Mouse (Mus musculus) kidney, adult 2 months (tissue): ENCODE results near the gene Gfi1b. TPM values are rescaled to one million over a fixed set of nuclear protein-coding genes. Genes with fewer than 3 reads are reported as not detected.

Experiments
- DNase-seq: peaks from one replicate; pipeline ENCODE4 v3.0.0; 2021
- H3K27ac ChIP-seq: fragments of 200-500 bp; 2 replicates; pipeline ENCODE4 v1.5.1; 2012; ENCODE audit warnings: low read depth, low read length, control low read depth, inconsistent platforms; ENCODE audit not compliant: insufficient read depth
- H3K27me3 ChIP-seq: fragments of 200-500 bp; replicated peaks from 2 replicates; pipeline ENCODE4 v1.6.1; 2012; ENCODE audit warnings: mild to moderate bottlenecking, moderate library complexity, low read length, inconsistent platforms; ENCODE audit not compliant: control insufficient read depth, insufficient read depth
- H3K36me3 ChIP-seq: fragments of 200-500 bp; 2 replicates; pipeline ENCODE4 v1.6.1; 2012; ENCODE audit warnings: mild to moderate bottlenecking, moderate library complexity, low read length, inconsistent platforms; ENCODE audit not compliant: control insufficient read depth, insufficient read depth
- H3K4me1 ChIP-seq: fragments of 200-500 bp; 2 replicates; pipeline ENCODE4 v1.6.1; 2011; ENCODE audit warnings: low read length; ENCODE audit not compliant: control insufficient read depth, insufficient read depth
- H3K4me3 ChIP-seq: fragments of 200-500 bp; 2 replicates; pipeline ENCODE4 v1.5.1; 2011; ENCODE audit warnings: mild to moderate bottlenecking, low read depth, low read length, control low read depth; ENCODE audit not compliant: insufficient read depth
- CTCF ChIP-seq: fragments of 200-500 bp; conservative IDR thresholded peaks from 2 replicates; pipeline ENCODE4 v1.5.1; 2011; ENCODE audit warnings: low read depth, mild to moderate bottlenecking, control low read depth, low read length, moderate library complexity, mixed read lengths; ENCODE audit not compliant: insufficient read depth, insufficient read length
- POLR2A ChIP-seq: fragments of 200-500 bp; IDR thresholded peaks from one replicate; pipeline ENCODE4 v1.6.1; 2011; ENCODE audit warnings: low read depth, low read length, control low read depth
- WGBS: fragments of 180-500 bp; shearing (Covaris S2); methylation state at CpG from one replicate; pipeline ENCODE4 v1.1.7; 2018; 5-methylcytosine and 5-hydroxymethylcytosine counted together
- polyA plus RNA-seq: library from polyadenylated mRNA; depleted of rRNA; stranded (reverse); fragments of >200 nt; gene quantifications from 2 replicates; pipeline ENCODE4 v1.2.3, GENCODE M21; 2012

Gene Gfi1b
- polyA plus RNA-seq, 1 experiment: 0.06 TPM

DNA sequence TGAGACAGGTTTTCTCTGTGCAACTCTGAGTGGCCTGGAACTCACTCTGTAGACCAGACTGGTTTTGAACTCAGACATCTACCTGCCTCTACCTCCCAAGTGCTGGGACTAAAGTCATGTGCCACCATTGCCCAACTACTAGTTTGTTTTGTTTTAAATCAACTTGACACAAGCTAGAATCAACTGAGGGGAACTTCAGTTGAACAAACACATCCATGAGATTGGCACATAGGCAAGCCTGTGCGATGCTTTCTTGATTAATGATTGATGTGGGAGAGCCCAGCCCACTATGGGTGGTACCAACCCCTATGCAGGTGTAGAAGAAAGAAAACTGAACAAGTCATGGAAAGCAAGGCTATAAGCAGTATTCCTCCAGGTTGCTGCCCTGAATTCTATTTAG is 13.4 kb upstream of the Gfi1b start:
- TF ChIP-seq CTCF: no peak
- no peak for TF ChIP-seq POLR2A
- H3K4me1 ChIP-seq: peaks cover 11% of the 10 kb centered on the region; the same call in 1 of the 2 replicates
- 48% methylated on average over 1 of the region's 1 CpGs for WGBS
- DNase-seq: no peak
- H3K4me3 ChIP-seq: no peak overlapping the region
- H3K36me3 ChIP-seq: no peaks in the 10 kb centered on the region
- no peak overlapping the region for H3K27ac ChIP-seq
- H3K27me3 ChIP-seq: no peaks in the 10 kb centered on the region

DNA sequence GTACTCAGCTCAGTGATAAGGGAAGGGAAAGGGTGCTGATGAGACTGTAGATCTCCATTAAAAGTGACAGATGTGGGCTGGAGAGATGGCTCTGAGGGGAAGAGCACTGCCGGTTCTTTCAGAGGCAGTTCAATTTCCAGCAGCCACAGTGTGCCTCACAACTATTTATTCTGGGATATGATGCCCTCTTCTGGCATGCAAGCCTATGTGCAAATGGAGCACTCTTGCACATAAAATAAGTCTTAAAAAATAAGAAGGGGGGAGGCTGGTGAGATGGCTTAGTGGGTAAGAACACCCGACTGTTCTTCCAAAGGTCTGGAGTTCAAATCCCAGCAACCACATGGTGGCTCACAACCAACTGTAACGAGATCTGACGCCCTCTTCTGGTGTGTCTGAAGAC is 11.4 kb upstream of the Gfi1b start:
- 48% methylated on average over 4 of the region's 4 CpGs for WGBS
- H3K27ac ChIP-seq: peak overlapping the region; percentile 18
- no peak overlapping the region for H3K4me3 ChIP-seq
- no peaks in the 10 kb centered on the region for H3K27me3 ChIP-seq
- no peak for DNase-seq
- no peak for TF ChIP-seq POLR2A
- H3K4me1 ChIP-seq: peaks cover 18% of the 10 kb centered on the region
- H3K36me3 ChIP-seq: no peaks in the 10 kb centered on the region

DNA sequence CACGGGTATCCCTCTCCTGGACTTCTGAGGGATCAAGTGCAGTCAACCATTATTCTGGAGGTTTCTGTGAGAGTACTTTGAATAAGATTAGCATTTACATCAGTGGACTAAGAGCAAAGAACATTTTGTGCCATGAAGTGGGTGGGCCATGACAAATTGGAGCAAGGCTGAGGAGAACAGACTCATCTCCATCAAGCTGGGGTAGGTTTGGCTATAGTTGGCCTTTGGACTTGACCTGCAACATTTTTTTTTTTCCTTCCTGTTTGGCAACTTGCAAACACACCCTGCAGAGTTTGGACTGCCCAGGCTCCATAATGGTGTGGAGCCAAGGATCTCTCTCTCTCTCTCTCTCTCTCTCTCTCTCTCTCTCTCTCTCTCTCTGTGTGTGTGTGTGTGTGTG is 10.8 kb upstream of the Gfi1b start:
- H3K27me3 ChIP-seq: no peaks in the 10 kb centered on the region
- H3K4me3 ChIP-seq: no peak overlapping the region
- peaks cover 18% of the 10 kb centered on the region for H3K4me1 ChIP-seq
- H3K36me3 ChIP-seq: no peaks in the 10 kb centered on the region
- no peak for TF ChIP-seq POLR2A
- TF ChIP-seq CTCF: no peak
- DNase-seq: peak; percentile 65
- 37% methylated on average over 1 of the region's 1 CpGs for WGBS
- H3K27ac ChIP-seq: peak overlapping the region; percentile 18

DNA sequence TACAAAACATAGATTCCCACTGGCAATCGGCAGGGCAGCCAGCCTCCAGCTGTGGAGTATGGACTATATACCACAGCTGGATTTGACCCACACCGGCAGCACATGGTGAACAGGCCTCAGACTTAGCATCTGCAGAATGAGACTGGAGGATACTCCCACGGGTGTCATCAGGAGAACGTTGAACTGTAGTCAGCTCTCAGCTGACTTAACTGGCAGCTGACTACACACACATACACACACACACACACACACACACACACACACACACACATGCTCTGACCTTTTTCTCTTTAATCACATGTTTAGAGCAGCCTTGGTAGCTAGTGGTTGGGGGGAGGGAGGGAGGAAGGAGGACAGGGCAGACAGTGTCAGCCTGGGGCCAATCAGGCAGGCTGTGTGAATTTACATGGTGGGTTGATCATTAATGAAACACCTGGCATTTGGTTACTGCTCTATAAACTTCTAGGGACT is 8.2 kb upstream of the Gfi1b start:
- 9% methylated on average over 4 of the region's 4 CpGs for WGBS
- peak; percentile 88 for DNase-seq

DNA sequence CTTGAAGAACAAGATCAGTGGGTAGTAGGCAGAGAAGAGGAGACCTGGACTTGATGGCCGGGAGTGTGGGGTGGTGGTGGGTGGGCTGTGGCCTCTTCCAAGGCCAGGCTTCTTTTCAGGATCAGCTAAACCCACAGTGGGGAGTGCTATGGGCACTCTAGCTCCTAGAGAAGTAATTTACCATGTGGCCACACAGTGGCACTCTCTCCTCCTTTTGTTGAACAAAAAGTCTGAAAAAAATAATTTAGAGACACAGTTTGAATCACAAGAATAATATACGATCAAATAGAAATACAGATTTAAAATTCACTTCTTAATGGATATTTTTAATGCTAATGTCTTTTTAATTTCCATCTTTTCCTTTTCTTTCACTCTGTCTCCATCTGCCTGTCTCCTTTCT is 6.3 kb upstream of the Gfi1b start:
- TF ChIP-seq CTCF (peak; percentile 23; the same call in 1 of the 2 replicates), POLR2A (no peak)
- 53% methylated on average over 2 of the region's 2 CpGs for WGBS
- Histone ChIP-seq H3K27me3 (no peaks in the 10 kb centered on the region), H3K4me1 (peaks cover 17% of the 10 kb centered on the region), H3K27ac (no peak overlapping the region), H3K36me3 (no peaks in the 10 kb centered on the region), H3K4me3 (no peak overlapping the region)
- no peak for DNase-seq

More for the DNA sequence above, 8.2 kb upstream of the Gfi1b start:
- no peak for TF ChIP-seq POLR2A
- no peak for TF ChIP-seq CTCF
- H3K36me3 ChIP-seq: no peaks in the 10 kb centered on the region
- peak overlapping the region; percentile 8; the same call in 1 of the 2 replicates for H3K27ac ChIP-seq
- no peaks in the 10 kb centered on the region for H3K27me3 ChIP-seq
- peaks cover 18% of the 10 kb centered on the region for H3K4me1 ChIP-seq
- no peak overlapping the region for H3K4me3 ChIP-seq

DNA sequence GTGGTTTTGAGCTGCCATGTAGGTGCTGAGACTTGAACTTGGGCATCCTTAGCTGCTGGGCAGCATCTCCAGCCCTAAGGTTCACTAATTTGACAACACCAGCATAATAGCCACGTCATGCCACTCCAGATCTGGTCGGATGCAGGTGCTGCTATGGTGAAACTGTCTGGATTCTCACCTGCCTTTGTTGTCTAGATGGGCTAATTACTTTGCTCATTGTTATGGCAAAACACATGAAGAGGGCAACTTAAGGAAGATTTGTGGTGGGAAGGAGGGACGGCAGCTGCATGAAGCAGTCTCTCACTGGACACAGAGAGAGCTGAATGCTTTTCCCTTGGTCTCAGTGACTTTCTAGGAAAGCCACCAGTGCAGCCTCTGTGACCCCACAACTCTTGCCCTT is 4.3 kb upstream of the Gfi1b start:
- TF ChIP-seq CTCF: no peak
- TF ChIP-seq POLR2A: no peak
- WGBS: 77% methylated on average over 3 of the region's 3 CpGs
- peaks cover 11% of the 10 kb centered on the region for H3K4me1 ChIP-seq
- no peaks in the 10 kb centered on the region for H3K36me3 ChIP-seq
- H3K4me3 ChIP-seq: no peak overlapping the region
- H3K27me3 ChIP-seq: no peaks in the 10 kb centered on the region
- DNase-seq: no peak
- H3K27ac ChIP-seq: no peak overlapping the region

DNA sequence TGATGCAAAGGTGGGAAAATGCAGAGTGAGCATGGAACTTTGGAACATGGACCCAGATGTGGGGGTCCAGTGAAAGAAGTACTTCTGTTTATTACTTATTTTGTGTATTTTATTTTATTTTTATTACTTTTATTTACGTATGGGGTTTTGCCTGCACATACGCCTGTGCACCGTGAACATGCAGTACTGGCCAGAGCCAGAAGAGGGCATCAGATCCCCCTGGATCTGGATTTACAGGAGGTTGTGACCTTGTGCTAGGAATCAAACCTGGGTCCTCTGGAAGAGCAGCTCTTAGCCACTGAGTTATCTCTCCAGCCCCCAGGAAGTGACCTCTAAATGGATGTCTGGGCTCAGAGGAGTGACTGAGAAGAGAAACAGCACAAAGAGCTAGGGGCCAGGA is 3.1 kb upstream of the Gfi1b start:
- DNase-seq: no peak
- no peak overlapping the region for H3K27ac ChIP-seq
- no peak overlapping the region for H3K4me3 ChIP-seq
- WGBS: 91% methylated on average over 3 of the region's 3 CpGs
- no peaks in the 10 kb centered on the region for H3K36me3 ChIP-seq
- H3K4me1 ChIP-seq: peaks cover 5% of the 10 kb centered on the region
- no peaks in the 10 kb centered on the region for H3K27me3 ChIP-seq
- no peak for TF ChIP-seq POLR2A
- no peak for TF ChIP-seq CTCF
